Mouse (Mus musculus) activated CD4-positive, CD25-positive, alpha-beta regulatory T cell (primary cell): ENCODE measurements around the gene Gm11037. TPM values are rescaled to one million over a fixed set of nuclear protein-coding genes. Genes with fewer than 3 reads are reported as not detected.

Experiments used
- polyA plus RNA-seq, 2 experiments: library from polyadenylated mRNA; unstranded; fragments of 100-300 nt; shearing (Covaris generic); gene quantifications; one replicate each; pipeline ENCODE4 v1.2.1; 2017

Gene Gm11037
- polyA plus RNA-seq, result not detected

DNA sequence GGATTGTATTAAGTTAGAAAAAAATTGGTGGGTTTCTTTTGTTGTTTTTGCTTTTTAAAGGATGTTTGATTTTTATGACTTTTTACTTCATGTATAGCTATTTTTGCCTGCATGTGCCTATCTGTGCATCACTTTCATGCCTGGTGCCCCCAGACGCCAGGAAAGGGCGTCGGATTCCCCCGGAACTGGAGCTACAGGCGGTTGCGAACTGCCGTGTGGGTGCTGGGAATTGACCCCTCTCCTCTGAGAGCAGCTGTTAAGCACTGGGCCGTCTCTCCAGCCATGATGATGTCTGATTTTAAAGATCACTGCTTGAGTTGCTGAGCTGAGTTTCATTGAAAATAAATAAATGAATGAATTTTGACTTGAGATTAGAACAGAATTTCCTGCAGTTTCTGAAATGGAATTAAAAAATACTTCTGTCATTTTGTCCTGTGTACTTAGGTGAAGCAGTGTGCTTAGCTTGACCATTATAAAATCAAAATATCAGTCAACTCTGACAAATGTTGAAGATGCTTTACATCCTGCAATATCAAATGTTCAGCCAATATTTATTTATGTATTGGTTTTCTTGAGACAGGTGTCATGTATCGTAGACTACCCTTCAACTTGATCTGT lies at the start of gene Gm11037:
Gene Gm11037 (plus strand): TSS at position 568 of the 618 bp plus-strand sequence.

GRCm38 (mm10) chr2:131086667-131087390 lies 46.5 kb upstream of the Gm11037 start, which contains the start of gene Siglec1:
Siglec1 (minus strand) TSS chr2:131086765.

DNA sequence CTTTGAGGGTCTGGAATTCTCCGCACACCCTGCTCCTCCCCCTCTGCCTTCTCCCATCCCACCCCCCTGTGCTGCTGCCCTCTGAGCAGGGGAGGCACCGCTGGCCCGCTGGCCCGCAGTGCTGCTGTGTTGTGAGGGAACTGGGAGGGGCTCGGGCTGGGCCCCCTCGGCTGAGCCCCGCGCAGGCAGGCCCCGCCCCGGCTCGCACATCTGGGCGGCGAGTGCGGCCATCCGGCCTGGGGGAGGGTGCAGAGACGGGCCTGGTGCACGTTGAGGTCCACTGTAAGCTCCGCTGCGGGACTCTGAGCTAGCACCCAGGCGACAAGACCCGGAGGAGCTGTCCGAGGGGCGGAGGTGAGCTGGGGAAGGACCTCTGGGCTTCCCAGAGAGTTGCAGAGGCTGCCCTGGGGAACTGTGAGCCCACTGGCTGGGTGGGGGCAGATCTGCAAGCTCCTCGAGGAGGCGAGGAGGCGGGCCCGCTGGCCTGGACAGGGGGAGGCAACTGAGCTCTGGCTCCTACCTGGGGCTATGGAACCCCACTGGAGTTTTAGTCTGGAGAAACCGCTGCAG lies 6.1 kb upstream of the Gm11037 start, which contains the start of gene Hspa12b:
Gene Hspa12b (plus strand): TSS at position 120 of the 570 bp plus-strand sequence.

DNA sequence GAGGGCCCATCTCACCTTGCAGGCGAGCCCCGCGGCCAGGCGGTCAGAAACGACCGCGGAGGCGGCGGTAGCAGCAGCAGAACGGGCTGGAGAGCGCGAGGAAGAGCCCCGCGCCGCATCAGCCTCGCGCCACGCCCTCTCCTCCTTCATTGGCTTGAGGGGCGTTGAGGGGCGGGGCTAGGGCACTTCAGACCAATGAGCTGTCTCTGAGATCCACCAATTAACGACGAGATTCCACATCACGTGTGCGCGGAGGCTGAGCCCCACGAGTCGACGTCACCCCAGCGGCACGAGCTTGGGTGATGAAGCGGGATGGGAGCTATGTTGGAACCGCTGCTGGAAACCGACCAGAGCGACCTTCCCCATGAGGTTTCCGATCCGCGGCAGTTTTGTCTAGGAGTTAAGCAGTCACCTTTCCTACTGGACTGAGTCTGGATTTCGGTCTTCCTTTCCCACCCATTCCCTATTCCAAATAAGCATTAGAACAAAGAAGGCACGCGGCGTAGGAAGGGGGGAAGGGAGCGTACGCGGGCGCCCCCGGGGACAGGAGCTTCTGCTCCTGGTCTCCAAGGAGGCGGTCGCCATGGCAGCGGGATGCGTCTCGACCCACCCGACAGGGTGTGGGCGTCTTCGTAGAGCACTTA lies 26.8 kb downstream of the Gm11037 start, which contains the start of gene 1700037H04Rik:
Gene 1700037H04Rik (minus strand): TSS at position 144 of the 644 bp plus-strand sequence.

DNA sequence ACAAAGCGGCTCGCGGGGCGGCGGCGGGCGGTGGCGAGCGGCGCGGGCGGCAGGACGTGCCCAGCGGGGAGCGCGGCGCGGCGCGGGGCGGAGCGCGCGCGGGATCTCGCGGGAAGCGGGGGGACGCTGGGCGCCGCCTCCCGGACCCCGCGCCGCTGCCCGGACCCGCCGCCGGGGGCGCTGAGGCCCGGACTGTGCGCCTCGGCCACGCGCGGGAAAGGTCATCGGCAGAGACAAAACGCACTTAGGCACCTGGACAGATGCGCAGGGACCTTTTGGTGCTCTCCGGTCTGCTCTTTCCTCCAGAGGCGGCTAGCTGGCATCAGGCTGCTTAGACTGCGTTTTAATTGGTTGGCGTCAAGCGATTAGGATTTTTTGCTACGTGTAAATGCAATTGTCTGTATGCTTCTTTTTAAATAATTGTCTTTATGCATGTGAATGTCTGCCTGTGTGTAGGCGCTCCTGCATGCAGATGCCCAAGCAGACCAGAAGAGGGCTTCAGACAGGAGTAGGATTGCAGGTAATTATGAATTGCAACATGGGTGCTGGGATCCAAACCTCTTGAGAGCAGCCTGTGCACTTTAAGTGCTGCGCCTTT lies 46.8 kb downstream of the Gm11037 start, which contains the start of gene Cenpb:
Gene Cenpb (minus strand): TSS at position 78 of the 598 bp plus-strand sequence.

Other genes starting within 250 kb of the Gm11037 start
- 10 to 100 TPM; 16.0 to 18.9 TPM for gene 4930402H24Rik, start 227.1 kb upstream of the Gm11037 start, polyA plus RNA-seq
- 10 to 100 TPM in 1 of 2 experiments, 1 to 10 TPM in 1; 9.1 to 11.2 TPM for gene Atrn, start 227.0 kb upstream of the Gm11037 start, polyA plus RNA-seq
- gene Gfra4, start 90.4 kb upstream of the Gm11037 start, polyA plus RNA-seq, result under 1 TPM in 1 of 2 experiments, not detected in 1; 0.74 TPM
- 1 to 10 TPM in 1 of 2 experiments, under 1 TPM in 1; 0.24 to 1.2 TPM for gene Adam33, start 69.7 kb upstream of the Gm11037 start, polyA plus RNA-seq
- gene Siglec1, start 46.7 kb upstream of the Gm11037 start, polyA plus RNA-seq, result 1 to 10 TPM in 1 of 2 experiments, under 1 TPM in 1; 0.47 to 1.5 TPM
- gene Hspa12b, start 6.2 kb upstream of the Gm11037 start, polyA plus RNA-seq, result not detected
- 10 to 100 TPM; 29.1 to 30.9 TPM for gene 1700037H04Rik, start 26.6 kb downstream of the Gm11037 start, polyA plus RNA-seq
- 1 to 10 TPM; 4.0 to 7.9 TPM for gene Cenpb, start 46.6 kb downstream of the Gm11037 start, polyA plus RNA-seq
- 100 to 1,000 TPM in 1 of 2 experiments, 10 to 100 TPM in 1; 71.8 to 191 TPM for gene Cdc25b, start 53.5 kb downstream of the Gm11037 start, polyA plus RNA-seq
- gene Spef1, start 53.8 kb downstream of the Gm11037 start, polyA plus RNA-seq, result under 1 TPM; 0.45 to 0.85 TPM
- 10 to 100 TPM; 17.8 to 24.0 TPM for gene Ap5s1, start 73.6 kb downstream of the Gm11037 start, polyA plus RNA-seq
- 10 to 100 TPM; 16.4 to 25.0 TPM for gene Mavs, start 100.6 kb downstream of the Gm11037 start, polyA plus RNA-seq
- 100 to 1,000 TPM; 105 to 110 TPM for gene Pank2, start 129.0 kb downstream of the Gm11037 start, polyA plus RNA-seq
- under 1 TPM; 0.23 to 0.56 TPM for gene Rnf24, start 219.4 kb downstream of the Gm11037 start, polyA plus RNA-seq